Mouse (Mus musculus) limb, embryonic 13.5 days (tissue): Measurements from ENCODE around the gene Cog3. TPM values are rescaled to one million over a fixed set of nuclear protein-coding genes. Genes with fewer than 3 reads are reported as not detected.

Experiments
- ATAC-seq: fragments of 200-750 bp; cut with Nextera tagmentation; 2 replicates; pipeline ENCODE4 v1.8.0; 2017; ENCODE audit warnings: low read depth, moderate number of reproducible peaks, moderate TSS enrichment; ENCODE audit not compliant: low FRiP score
- H3K27ac ChIP-seq: fragments of 300-500 bp; sonication (generic); 2 replicates; pipeline ENCODE4 v1.5.1; 2015; ENCODE audit warnings: inconsistent platforms, mild to moderate bottlenecking, moderate library complexity
- H3K27me3 ChIP-seq: fragments of 300-500 bp; sonication (generic); 2 replicates; pipeline ENCODE4 v1.6.1; 2015; ENCODE audit warnings: mild to moderate bottlenecking, inconsistent platforms
- H3K36me3 ChIP-seq: fragments of 300-500 bp; sonication (generic); 2 replicates; pipeline ENCODE4 v1.6.1; 2015; ENCODE audit warnings: inconsistent platforms, mild to moderate bottlenecking, moderate library complexity
- H3K4me1 ChIP-seq: fragments of 300-500 bp; sonication (generic); 2 replicates; pipeline ENCODE4 v1.6.1; 2015; ENCODE audit warnings: inconsistent platforms
- H3K4me2 ChIP-seq: fragments of 300-500 bp; sonication (generic); replicated peaks from 2 replicates; pipeline ENCODE4 v1.6.1; 2015; ENCODE audit warnings: inconsistent platforms, mild to moderate bottlenecking, moderate library complexity
- H3K4me3 ChIP-seq: fragments of 300-500 bp; sonication (generic); 2 replicates; pipeline ENCODE4 v1.5.1; 2015; ENCODE audit warnings: moderate library complexity, mild to moderate bottlenecking, inconsistent platforms
- H3K9ac ChIP-seq: fragments of 300-500 bp; sonication (generic); 2 replicates; pipeline ENCODE4 v1.6.1; 2015; ENCODE audit warnings: mild to moderate bottlenecking, inconsistent platforms
- H3K9me3 ChIP-seq: fragments of 300-500 bp; sonication (generic); 2 replicates; pipeline ENCODE4 v1.6.1; 2016; ENCODE audit warnings: inconsistent platforms
- WGBS: fragments of 180-500 bp; shearing (Covaris S2); methylation state at CpG from one replicate; pipeline ENCODE4 v1.1.7; 2015; 5-methylcytosine and 5-hydroxymethylcytosine counted together
- polyA plus RNA-seq: library from polyadenylated mRNA; unstranded; fragments of >200 nt; fragmentation: Nextera tagmentation; extraction: Ambion mirVana; gene quantifications from 2 replicates; pipeline ENCODE4 v1.2.1, GENCODE M21; 2015

Gene Cog3
- polyA plus RNA-seq, 1 experiment from 2014 or later, result 24.4 TPM

GRCm38 (mm10) chr14:75756971-75757370, 2.7 kb upstream of the Cog3 start:
- Histone ChIP-seq H3K4me1 (peaks cover 18% of the 10 kb centered on the region), H3K9me3 (no peaks in the 10 kb centered on the region), H3K4me2 (no peak overlapping the region), H3K27ac (no peak overlapping the region), H3K27me3 (peaks cover 9% of the 10 kb centered on the region; the same call in 1 of the 2 replicates), H3K4me3 (no peak overlapping the region), H3K36me3 (0 out of 2 replicates have a peak, but pooled peaks cover under 1% of the 10 kb centered on the region), H3K9ac (no peak overlapping the region)
- ATAC-seq, result no peak
- 84% methylated on average over 6 of the region's 6 CpGs for WGBS

DNA sequence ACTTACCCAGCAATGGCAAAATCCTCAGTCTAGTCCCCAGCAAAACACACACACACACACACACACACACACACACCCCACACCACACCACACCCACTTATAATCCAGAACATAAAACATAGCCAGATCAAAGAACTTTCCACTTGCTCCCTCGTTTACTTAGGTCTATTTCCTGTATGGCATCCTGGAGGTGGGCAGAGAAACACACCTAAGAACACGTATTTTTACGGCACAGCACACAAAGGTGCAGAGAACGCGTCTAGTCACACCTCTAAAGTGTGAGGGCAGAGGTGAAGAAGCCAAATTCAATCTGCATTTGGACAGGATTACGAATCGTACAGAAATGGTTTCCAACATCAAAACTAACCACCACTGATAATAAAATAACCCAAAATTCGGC, 1.1 kb downstream of the Cog3 start:
- Histone ChIP-seq H3K9me3 (no peaks in the 10 kb centered on the region), H3K9ac (peak overlapping the region; percentile 95), H3K36me3 (peaks cover 7% of the 10 kb centered on the region), H3K27me3 (peaks cover 7% of the 10 kb centered on the region; the same call in 1 of the 2 replicates), H3K27ac (no peak overlapping the region), H3K4me2 (peak overlapping the region; percentile 86), H3K4me3 (peak overlapping the region; percentile 98), H3K4me1 (peaks cover 18% of the 10 kb centered on the region)
- no peak for ATAC-seq
- 37% methylated on average over 8 of the region's 8 CpGs for WGBS

DNA sequence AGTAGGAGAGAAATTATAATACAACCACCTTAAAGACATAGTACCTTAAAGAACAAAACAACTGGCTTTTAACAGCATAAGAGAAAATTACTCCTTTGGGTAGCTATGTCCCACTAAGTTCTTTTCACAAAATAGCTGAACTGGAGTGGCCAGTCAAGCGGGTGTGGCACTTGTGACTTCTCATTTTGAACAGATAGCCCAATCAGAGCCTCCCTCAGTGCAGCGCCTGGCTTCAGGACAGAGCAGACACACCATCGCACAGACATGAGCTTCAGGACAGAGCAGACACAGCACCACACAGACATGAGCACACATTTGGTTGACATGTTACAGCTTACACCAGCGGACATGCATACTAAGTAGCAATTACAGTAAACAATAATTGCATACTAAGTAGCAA, 3.3 kb downstream of the Cog3 start:
- no peak for ATAC-seq
- no peak overlapping the region for H3K4me2 ChIP-seq

GRCm38 (mm10) chr14:75749123-75749522, 5.2 kb downstream of the Cog3 start:
- no peak overlapping the region for H3K4me2 ChIP-seq
- no peak overlapping the region for H3K27ac ChIP-seq
- H3K9ac ChIP-seq, result no peak overlapping the region
- no peaks in the 10 kb centered on the region for H3K9me3 ChIP-seq
- peaks cover 33% of the 10 kb centered on the region for H3K36me3 ChIP-seq
- WGBS, result 89% methylated on average over 4 of the region's 4 CpGs
- no peaks in the 10 kb centered on the region for H3K27me3 ChIP-seq
- peaks cover 18% of the 10 kb centered on the region for H3K4me1 ChIP-seq
- H3K4me3 ChIP-seq, result no peak overlapping the region
- no peak for ATAC-seq

More for the DNA sequence above, 3.3 kb downstream of the Cog3 start:
- Histone ChIP-seq H3K36me3 (peaks cover 18% of the 10 kb centered on the region), H3K27ac (no peak overlapping the region), H3K4me3 (no peak overlapping the region), H3K4me1 (peaks cover 18% of the 10 kb centered on the region), H3K9me3 (no peaks in the 10 kb centered on the region), H3K9ac (no peak overlapping the region), H3K27me3 (peaks cover under 1% of the 10 kb centered on the region; the same call in 1 of the 2 replicates)
- WGBS, result 88% methylated on average over 4 of the region's 4 CpGs

DNA sequence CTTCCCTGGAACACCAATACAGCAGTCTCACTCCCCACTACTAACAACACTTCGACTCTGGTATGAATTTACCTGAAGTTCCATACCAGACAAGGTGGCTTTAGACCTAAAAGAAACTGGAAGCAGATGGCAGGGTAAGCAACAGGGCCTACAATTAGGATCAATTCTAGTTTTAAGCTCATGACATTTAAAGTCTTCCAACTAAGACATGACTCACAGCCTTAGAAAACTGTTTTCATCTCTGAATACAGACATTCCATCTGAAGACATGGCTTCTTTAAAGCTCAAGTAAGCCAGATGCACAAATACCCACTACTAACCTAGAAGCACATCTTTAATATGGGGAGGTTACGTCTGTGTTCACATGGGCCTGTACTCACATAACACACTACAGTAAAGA, 6.4 kb downstream of the Cog3 start:
- Histone ChIP-seq H3K9ac (no peak overlapping the region), H3K4me1 (peaks cover 9% of the 10 kb centered on the region), H3K4me3 (no peak overlapping the region), H3K27me3 (no peaks in the 10 kb centered on the region), H3K27ac (no peak overlapping the region), H3K36me3 (peaks cover 37% of the 10 kb centered on the region), H3K4me2 (no peak overlapping the region), H3K9me3 (no peaks in the 10 kb centered on the region)
- no peak for ATAC-seq
- WGBS, result 94% methylated on average over 2 of the region's 2 CpGs

GRCm38 (mm10) chr14:75741904-75742303, 12.4 kb downstream of the Cog3 start:
- no peaks in the 10 kb centered on the region for H3K9me3 ChIP-seq
- no peak overlapping the region for H3K4me2 ChIP-seq
- no peak overlapping the region for H3K4me3 ChIP-seq
- peaks cover 74% of the 10 kb centered on the region for H3K36me3 ChIP-seq
- no peaks in the 10 kb centered on the region for H3K4me1 ChIP-seq
- WGBS, result 86% methylated on average over 3 of the region's 3 CpGs
- no peak overlapping the region for H3K27ac ChIP-seq
- no peak for ATAC-seq
- no peaks in the 10 kb centered on the region for H3K27me3 ChIP-seq
- no peak overlapping the region for H3K9ac ChIP-seq

- no peak overlapping the region for H3K4me3 ChIP-seq
- no peak for ATAC-seq
- no peaks in the 10 kb centered on the region for H3K27me3 ChIP-seq
- WGBS, result 91% methylated on average over 3 of the region's 3 CpGs
- no peak overlapping the region for H3K4me2 ChIP-seq
- no peak overlapping the region for H3K9ac ChIP-seq
- H3K36me3 ChIP-seq, result peaks cover 78% of the 10 kb centered on the region
- H3K27ac ChIP-seq, result no peak overlapping the region
- H3K4me1 ChIP-seq, result no peaks in the 10 kb centered on the region
- no peaks in the 10 kb centered on the region for H3K9me3 ChIP-seq
Measured at GRCm38 (mm10) chr14:75735597-75735996, 18.7 kb downstream of the Cog3 start.

DNA sequence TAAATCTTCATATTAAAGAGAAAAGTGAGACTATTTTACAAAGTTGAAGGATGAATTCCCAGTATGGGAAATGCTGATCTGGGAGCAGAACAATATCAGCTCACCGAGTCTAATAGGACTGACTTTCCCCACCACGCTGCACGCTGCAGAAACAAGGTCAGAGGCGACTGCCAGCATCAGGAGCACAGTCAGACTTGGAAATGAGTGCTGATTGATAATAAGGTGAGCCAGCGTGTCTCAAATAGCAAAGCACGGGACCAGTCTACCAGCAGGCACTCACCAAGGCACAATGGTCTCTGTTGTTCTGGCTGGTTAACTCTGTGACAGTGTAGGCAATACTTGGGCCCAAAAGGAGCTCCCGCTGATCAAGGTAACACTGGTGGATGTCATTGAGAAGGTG, 21.7 kb downstream of the Cog3 start:
- no peaks in the 10 kb centered on the region for H3K27me3 ChIP-seq
- no peak overlapping the region for H3K4me2 ChIP-seq
- H3K4me1 ChIP-seq, result no peaks in the 10 kb centered on the region
- WGBS, result 93% methylated on average over 7 of the region's 7 CpGs
- no peak overlapping the region for H3K9ac ChIP-seq
- H3K36me3 ChIP-seq, result peaks cover 81% of the 10 kb centered on the region
- no peaks in the 10 kb centered on the region for H3K9me3 ChIP-seq
- no peak overlapping the region for H3K4me3 ChIP-seq
- ATAC-seq, result no peak
- no peak overlapping the region for H3K27ac ChIP-seq

GRCm38 (mm10) chr14:75731361-75731760, 23.0 kb downstream of the Cog3 start:
- no peak overlapping the region for H3K9ac ChIP-seq
- ATAC-seq, result no peak
- H3K4me2 ChIP-seq, result no peak overlapping the region
- no peaks in the 10 kb centered on the region for H3K27me3 ChIP-seq
- no peaks in the 10 kb centered on the region for H3K9me3 ChIP-seq
- 71% methylated on average over 2 of the region's 2 CpGs for WGBS
- no peak overlapping the region for H3K27ac ChIP-seq
- no peaks in the 10 kb centered on the region for H3K4me1 ChIP-seq
- peaks cover 81% of the 10 kb centered on the region for H3K36me3 ChIP-seq
- no peak overlapping the region for H3K4me3 ChIP-seq

DNA sequence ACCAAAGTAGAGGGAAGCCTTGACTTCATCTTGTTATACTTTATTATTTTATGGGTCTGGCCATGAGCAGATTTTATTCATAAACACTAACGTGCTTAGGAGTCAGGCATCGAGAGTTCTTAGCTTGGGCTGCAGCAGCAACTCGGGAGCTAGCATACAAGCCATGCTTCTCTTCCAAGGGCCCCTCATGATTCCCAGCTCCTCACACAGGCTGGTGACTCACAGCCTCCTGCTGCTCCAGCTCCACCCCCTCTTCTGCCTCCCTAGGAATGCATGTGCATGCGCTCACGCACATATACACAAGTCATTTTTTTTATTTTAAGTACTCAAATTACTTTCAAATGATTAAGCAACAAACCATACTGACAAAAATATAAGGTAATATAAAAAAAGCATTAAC, 26.2 kb downstream of the Cog3 start:
- no peaks in the 10 kb centered on the region for H3K4me1 ChIP-seq
- ATAC-seq, result no peak

GRCm38 (mm10) chr14:75727046-75727445, 27.3 kb downstream of the Cog3 start:
- no peak for ATAC-seq
- no peak overlapping the region for H3K4me3 ChIP-seq
- H3K4me2 ChIP-seq, result no peak overlapping the region
- WGBS, result 70% methylated on average over 4 of the region's 4 CpGs
- H3K9me3 ChIP-seq, result no peaks in the 10 kb centered on the region
- H3K27me3 ChIP-seq, result no peaks in the 10 kb centered on the region
- H3K9ac ChIP-seq, result no peak overlapping the region
- peaks cover 72% of the 10 kb centered on the region for H3K36me3 ChIP-seq
- no peaks in the 10 kb centered on the region for H3K4me1 ChIP-seq
- H3K27ac ChIP-seq, result no peak overlapping the region

More for the DNA sequence above, 26.2 kb downstream of the Cog3 start:
- Histone ChIP-seq H3K4me2 (no peak overlapping the region), H3K9ac (no peak overlapping the region), H3K27me3 (no peaks in the 10 kb centered on the region), H3K27ac (no peak overlapping the region), H3K36me3 (peaks cover 74% of the 10 kb centered on the region), H3K4me3 (no peak overlapping the region), H3K9me3 (no peaks in the 10 kb centered on the region)
- 90% methylated on average over 5 of the region's 5 CpGs for WGBS

DNA sequence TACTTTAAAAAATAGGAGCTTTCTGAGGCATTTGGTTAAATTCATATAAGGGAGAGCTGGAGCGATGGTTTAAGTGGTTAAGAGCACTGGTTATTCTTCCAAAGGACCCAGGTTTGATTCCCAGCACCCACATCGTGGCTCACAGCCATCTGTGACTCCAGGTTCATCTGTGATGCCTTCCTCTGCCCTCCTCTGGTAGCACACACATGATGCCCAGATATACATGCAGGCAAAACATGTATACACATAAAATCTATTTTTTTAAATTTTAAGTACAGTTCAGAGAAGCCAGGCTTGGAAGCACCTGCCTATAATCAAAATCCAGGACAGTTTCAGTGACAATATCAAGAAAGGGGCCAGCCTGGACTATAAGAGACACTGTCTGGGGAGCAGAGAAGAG, 31.5 kb downstream of the Cog3 start:
- Histone ChIP-seq H3K4me3 (no peak overlapping the region), H3K36me3 (peaks cover 73% of the 10 kb centered on the region), H3K4me1 (no peaks in the 10 kb centered on the region), H3K9me3 (no peaks in the 10 kb centered on the region), H3K9ac (no peak overlapping the region), H3K4me2 (no peak overlapping the region), H3K27me3 (no peaks in the 10 kb centered on the region), H3K27ac (no peak overlapping the region)
- WGBS, result 87% methylated on average over 2 of the region's 2 CpGs
- no peak for ATAC-seq

- H3K36me3 ChIP-seq, result peaks cover 72% of the 10 kb centered on the region
- no peaks in the 10 kb centered on the region for H3K4me1 ChIP-seq
- no peak; the same call in 1 of the 2 replicates for ATAC-seq
- H3K4me2 ChIP-seq, result no peak overlapping the region
- no peaks in the 10 kb centered on the region for H3K27me3 ChIP-seq
- no peaks in the 10 kb centered on the region for H3K9me3 ChIP-seq
- WGBS, result 59% methylated on average over 12 of the region's 12 CpGs
- no peak overlapping the region for H3K27ac ChIP-seq
- no peak overlapping the region for H3K4me3 ChIP-seq
- no peak overlapping the region for H3K9ac ChIP-seq
Measured at GRCm38 (mm10) chr14:75721977-75722563, 32.2 kb downstream of the Cog3 start.
